Mouse (Mus musculus) liver, embryonic 13.5 days (tissue): ENCODE results near the gene Sbk1. TPM values are rescaled to one million over a fixed set of nuclear protein-coding genes. Genes with fewer than 3 reads are reported as not detected.
A peak's percentile ranks its signal among the peaks of the same experiment; 100 is the strongest.

ENCODE experiments used
- ATAC-seq: fragments of 200-750 bp; cut with Nextera tagmentation; 2 replicates; pipeline ENCODE4 v1.8.0; 2017; ENCODE audit warnings: low read depth, mild to moderate bottlenecking, moderate number of reproducible peaks, moderate library complexity
- DNase-seq: peaks from one replicate; pipeline ENCODE4 v3.0.0; 2022
- H3K27ac ChIP-seq: fragments of 300-500 bp; sonication (generic); 2 replicates; pipeline ENCODE4 v1.5.1; 2015; ENCODE audit warnings: moderate library complexity, mild to moderate bottlenecking, inconsistent platforms
- H3K27me3 ChIP-seq: fragments of 300-500 bp; sonication (generic); 2 replicates; pipeline ENCODE4 v1.6.1; 2015; ENCODE audit warnings: mild to moderate bottlenecking, inconsistent platforms
- H3K36me3 ChIP-seq: fragments of 300-500 bp; sonication (generic); 2 replicates; pipeline ENCODE4 v1.6.1; 2015; ENCODE audit warnings: mild to moderate bottlenecking, inconsistent platforms
- H3K4me1 ChIP-seq: fragments of 300-500 bp; sonication (generic); replicated peaks from 2 replicates; pipeline ENCODE4 v1.6.1; 2015; ENCODE audit warnings: inconsistent platforms
- H3K4me2 ChIP-seq: fragments of 300-500 bp; sonication (generic); 2 replicates; pipeline ENCODE4 v1.6.1; 2015; ENCODE audit warnings: inconsistent platforms, mild to moderate bottlenecking, moderate library complexity
- H3K4me3 ChIP-seq: fragments of 300-500 bp; sonication (generic); replicated peaks from 2 replicates; pipeline ENCODE4 v1.5.1; 2015; ENCODE audit warnings: mild to moderate bottlenecking, inconsistent platforms
- H3K9ac ChIP-seq: fragments of 300-500 bp; sonication (generic); 2 replicates; pipeline ENCODE4 v1.6.1; 2015; ENCODE audit warnings: mild to moderate bottlenecking, inconsistent platforms
- H3K9me3 ChIP-seq: fragments of 300-500 bp; sonication (generic); replicated peaks from 2 replicates; pipeline ENCODE4 v1.6.1; 2016; ENCODE audit warnings: inconsistent platforms
- WGBS: fragments of 180-500 bp; shearing (Covaris S2); methylation state at CpG from one replicate; pipeline ENCODE4 v1.1.7; 2015; ENCODE audit not compliant: insufficient replicate concordance; 5-methylcytosine and 5-hydroxymethylcytosine counted together
- polyA plus RNA-seq: library from polyadenylated mRNA; unstranded; fragments of >200 nt; fragmentation: Nextera tagmentation; extraction: Ambion mirVana; gene quantifications from 2 replicates; pipeline ENCODE4 v1.2.1, GENCODE M21; 2015

Sbk1 gene
- polyA plus RNA-seq, 1 experiment from 2014 or later = 1.3 TPM

DNA sequence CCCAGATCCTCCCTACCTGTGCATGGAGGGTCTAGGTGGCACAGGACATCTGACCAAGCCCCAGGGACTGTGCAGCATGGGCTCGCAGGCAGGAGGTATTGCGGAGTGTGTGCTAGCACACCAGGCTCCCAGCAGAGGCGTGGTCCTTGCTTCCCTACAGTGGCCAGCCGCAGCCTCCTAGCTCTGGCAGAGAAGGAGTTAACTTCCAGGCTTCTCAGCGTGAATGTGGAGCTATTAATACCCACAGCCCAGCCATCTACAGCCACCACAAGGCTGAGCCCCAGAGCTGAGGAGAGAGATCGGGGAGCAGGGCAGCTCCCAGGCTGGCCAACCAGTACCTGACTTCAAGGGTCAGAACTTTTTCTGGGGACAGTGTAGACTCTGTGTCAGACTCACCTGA is 24.3 kb upstream of the Sbk1 start:
- DNase-seq = no peak
- peaks cover 12% of the 10 kb centered on the region for H3K27me3 ChIP-seq
- H3K36me3 ChIP-seq = no peaks in the 10 kb centered on the region
- H3K9ac ChIP-seq = no peak overlapping the region
- WGBS = 9% methylated on average over 6 of the region's 6 CpGs
- no peak overlapping the region for H3K27ac ChIP-seq
- H3K4me3 ChIP-seq = no peak overlapping the region
- no peak overlapping the region for H3K4me2 ChIP-seq
- H3K4me1 ChIP-seq = no peaks in the 10 kb centered on the region; the same call in 1 of the 2 replicates
- no peaks in the 10 kb centered on the region for H3K9me3 ChIP-seq
- ATAC-seq = 0 out of 2 replicates have a peak, but pooled peaks have one; percentile 29

DNA sequence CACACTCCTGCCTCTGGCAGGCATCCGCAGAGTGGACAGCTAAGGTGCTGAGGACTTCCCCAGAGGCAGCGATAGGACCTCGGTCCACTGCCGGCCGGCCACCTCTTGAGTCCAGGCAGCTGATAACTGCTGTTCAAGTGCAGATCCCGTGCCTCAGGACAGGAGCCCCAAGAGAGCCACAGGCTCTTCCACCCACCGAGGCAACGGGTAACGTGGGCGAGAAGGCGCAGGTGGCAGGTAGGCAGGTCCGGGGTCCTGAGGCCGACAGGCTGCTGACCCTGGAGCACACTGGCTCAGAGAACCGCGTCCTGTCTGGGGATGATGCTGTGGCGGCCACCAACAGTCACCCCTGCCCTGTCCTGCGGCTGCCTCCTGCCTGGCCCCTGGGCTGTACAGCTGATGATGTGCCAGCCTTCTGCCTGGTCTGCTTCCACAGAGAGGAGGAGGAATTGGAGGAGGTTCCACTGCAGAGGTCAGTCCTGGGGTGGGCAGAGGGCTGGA is 23.7 kb upstream of the Sbk1 start:
- no peaks in the 10 kb centered on the region; the same call in 1 of the 2 replicates for H3K4me1 ChIP-seq
- DNase-seq = no peak
- H3K4me2 ChIP-seq = no peak overlapping the region
- no peak overlapping the region for H3K27ac ChIP-seq
- no peak for ATAC-seq
- no peak overlapping the region for H3K4me3 ChIP-seq
- H3K9me3 ChIP-seq = no peaks in the 10 kb centered on the region
- WGBS = 46% methylated on average over 17 of the region's 17 CpGs
- peaks cover 12% of the 10 kb centered on the region for H3K27me3 ChIP-seq
- no peaks in the 10 kb centered on the region for H3K36me3 ChIP-seq
- no peak overlapping the region for H3K9ac ChIP-seq

DNA sequence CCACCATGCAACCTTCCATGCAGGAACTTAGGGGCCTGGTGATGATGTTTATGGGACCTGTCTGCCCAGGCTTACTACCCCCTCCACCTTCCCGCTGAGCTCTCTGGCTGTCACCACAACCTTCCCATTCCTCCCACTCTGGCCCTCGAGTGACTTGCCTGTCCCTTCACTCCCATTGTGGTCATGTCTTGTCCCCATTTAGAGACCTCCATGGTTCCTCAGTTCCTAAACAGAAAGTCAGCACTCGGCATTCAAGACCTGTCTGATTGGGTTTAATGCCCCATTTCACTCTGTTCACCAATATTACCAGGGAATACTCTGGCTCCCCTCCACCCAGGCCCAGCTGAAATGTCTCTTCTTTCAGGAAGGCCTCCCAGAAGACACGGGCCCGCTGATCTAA is 23.3 kb upstream of the Sbk1 start:
- Histone ChIP-seq H3K9me3 (no peaks in the 10 kb centered on the region), H3K9ac (no peak overlapping the region), H3K36me3 (no peaks in the 10 kb centered on the region), H3K27me3 (peaks cover 12% of the 10 kb centered on the region), H3K4me2 (no peak overlapping the region), H3K27ac (no peak overlapping the region), H3K4me1 (no peaks in the 10 kb centered on the region; the same call in 1 of the 2 replicates), H3K4me3 (no peak overlapping the region)
- ATAC-seq (no peak), DNase-seq (no peak)
- WGBS = 49% methylated on average over 5 of the region's 5 CpGs

DNA sequence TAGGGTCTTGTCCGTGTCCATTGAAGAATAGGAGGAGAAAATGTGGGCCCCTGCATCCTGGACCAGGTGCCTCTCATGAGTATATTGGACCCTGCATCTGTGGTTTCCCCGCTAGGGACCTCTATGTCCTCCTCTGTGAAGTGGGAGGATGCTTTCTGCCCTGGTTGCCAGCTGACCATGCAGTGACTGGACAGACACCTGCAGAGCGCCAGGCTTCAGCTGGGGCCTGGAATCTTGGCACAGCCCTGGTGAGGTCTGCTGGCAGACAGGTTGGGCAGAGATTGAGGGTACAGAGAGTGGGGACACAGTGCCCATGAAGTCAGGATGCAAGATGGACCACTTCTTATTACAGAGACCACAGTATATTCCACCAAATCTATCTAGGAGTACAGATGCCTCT is 22.4 kb upstream of the Sbk1 start:
- H3K9ac ChIP-seq = no peak overlapping the region
- ATAC-seq (no peak), DNase-seq (no peak)
- no peak overlapping the region for H3K4me2 ChIP-seq
- no peaks in the 10 kb centered on the region for H3K36me3 ChIP-seq
- H3K9me3 ChIP-seq = no peaks in the 10 kb centered on the region
- 69% methylated on average over 3 of the region's 3 CpGs for WGBS
- H3K27ac ChIP-seq = no peak overlapping the region
- H3K27me3 ChIP-seq = peaks cover 12% of the 10 kb centered on the region
- no peaks in the 10 kb centered on the region; the same call in 1 of the 2 replicates for H3K4me1 ChIP-seq
- H3K4me3 ChIP-seq = no peak overlapping the region

DNA sequence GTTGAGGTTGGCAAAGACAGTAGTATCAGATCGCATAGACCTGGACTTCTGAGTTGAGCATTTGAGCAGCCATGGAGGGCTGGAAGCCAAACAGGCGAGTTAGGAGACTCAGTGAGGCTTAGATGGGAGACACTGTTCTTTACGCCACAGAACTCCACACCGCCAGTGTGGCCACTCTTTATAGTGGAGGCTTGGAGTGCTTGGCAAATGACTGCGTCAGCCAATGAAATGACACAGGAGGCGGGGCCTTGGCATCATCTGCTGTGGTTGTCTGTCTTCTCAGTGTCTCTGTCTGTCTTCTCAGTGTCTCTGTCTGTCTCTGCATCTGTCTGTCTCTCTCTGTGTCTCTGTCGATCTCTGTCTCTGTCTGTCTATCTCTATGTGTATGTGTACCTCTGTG is 21.9 kb upstream of the Sbk1 start:
- no peak for ATAC-seq
- Histone ChIP-seq H3K4me3 (no peak overlapping the region), H3K27ac (no peak overlapping the region), H3K4me2 (no peak overlapping the region), H3K36me3 (no peaks in the 10 kb centered on the region), H3K9ac (no peak overlapping the region), H3K27me3 (peaks cover 12% of the 10 kb centered on the region), H3K9me3 (no peaks in the 10 kb centered on the region), H3K4me1 (no peaks in the 10 kb centered on the region; the same call in 1 of the 2 replicates)
- DNase-seq = no peak
- WGBS = 69% methylated on average over 7 of the region's 7 CpGs

DNA sequence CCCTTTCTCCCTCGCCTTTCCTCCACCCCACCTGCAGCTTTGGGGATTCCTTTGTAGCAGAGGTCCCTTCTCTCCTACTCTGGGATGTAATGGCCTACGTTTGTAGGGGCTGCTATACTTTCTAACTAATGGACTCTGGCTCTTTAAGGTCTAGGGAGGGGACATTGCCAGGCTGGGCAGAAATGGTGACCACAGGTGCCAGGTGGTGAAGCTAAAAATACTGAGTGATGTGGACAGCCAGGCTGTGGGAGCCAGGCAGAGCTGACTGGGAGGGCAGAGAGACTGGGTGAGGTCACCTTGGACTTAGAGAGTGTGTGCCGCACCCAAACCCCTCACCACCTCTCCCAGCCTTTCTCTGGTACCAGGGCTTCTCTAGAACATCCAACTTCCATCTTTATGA is 20.7 kb upstream of the Sbk1 start:
- no peak for ATAC-seq
- DNase-seq = no peak

DNA sequence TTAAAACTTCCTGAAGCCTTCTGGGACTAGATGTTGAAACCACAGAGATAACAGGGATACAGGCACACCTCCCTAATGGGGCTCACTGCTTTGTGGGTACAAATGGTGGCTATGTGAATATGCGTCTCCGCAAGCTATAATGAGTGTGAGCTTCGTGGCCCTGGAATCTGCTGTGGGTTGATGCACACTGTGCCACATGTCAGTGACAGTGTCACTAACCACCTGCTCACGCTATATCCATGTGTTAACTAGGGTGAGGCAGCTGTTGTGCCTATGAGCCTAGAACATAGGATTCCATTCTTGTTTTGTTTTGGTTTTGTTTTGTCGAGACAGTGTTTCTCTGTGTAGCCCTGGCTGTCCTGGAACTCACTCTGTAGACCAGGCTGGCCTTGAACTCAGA is 20.2 kb upstream of the Sbk1 start:
- no peaks in the 10 kb centered on the region for H3K9me3 ChIP-seq

More for the DNA sequence above, 20.7 kb upstream of the Sbk1 start:
- H3K27ac ChIP-seq = no peak overlapping the region
- no peak overlapping the region for H3K9ac ChIP-seq
- H3K4me3 ChIP-seq = no peak overlapping the region
- H3K27me3 ChIP-seq = peaks cover 12% of the 10 kb centered on the region
- no peak overlapping the region for H3K4me2 ChIP-seq
- H3K36me3 ChIP-seq = no peaks in the 10 kb centered on the region
- 45% methylated on average over 3 of the region's 3 CpGs for WGBS
- H3K4me1 ChIP-seq = no peaks in the 10 kb centered on the region; the same call in 1 of the 2 replicates
- no peaks in the 10 kb centered on the region for H3K9me3 ChIP-seq

DNA sequence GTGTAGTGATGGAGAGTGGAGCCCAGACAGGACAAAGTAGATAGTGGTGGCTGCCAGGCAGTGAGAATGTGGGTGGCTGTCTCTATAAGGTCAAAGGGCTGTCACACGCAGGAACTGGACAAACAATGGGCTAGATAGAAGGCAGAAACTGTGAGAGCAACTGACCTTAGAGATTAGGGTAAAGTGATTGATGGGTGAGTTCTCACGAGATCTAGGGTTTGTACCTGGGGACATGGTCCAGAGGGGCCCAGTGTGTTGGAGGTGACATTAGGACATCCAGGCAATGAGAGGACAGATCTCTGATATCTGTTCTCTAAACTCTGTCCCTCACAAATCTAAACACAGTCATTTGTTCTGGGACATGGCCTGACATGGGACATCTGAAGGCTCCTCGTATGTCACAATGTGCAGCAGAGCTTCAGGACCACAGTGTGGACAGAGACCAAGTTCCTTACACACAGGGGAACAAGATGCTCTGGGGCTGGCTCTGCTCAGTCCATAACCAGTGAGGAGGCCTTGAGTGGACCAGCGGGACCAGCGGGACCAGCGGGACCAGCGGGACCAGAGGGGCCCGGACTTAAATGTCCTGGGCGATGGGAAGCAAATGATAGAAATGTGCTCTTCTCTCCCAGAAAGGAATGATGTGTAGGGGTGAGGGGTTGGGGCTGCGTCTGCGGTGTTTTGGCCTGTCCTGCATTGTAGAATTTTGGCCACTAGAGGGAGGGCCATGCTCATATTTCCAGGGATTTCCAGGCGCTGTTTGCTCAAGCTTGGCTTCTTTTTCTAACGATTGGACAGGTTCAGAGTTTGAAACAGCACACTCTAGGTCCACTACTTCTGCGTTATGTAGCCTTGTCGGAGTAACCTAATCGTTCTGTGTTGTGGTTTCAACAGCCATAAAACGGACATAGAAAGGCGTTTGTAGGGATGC is 11.9 kb upstream of the Sbk1 start:
- no peak overlapping the region for H3K27ac ChIP-seq
- H3K4me2 ChIP-seq = no peak overlapping the region
- peaks cover 23% of the 10 kb centered on the region for H3K4me1 ChIP-seq
- H3K9ac ChIP-seq = no peak overlapping the region
- 8% methylated on average over 18 of the region's 18 CpGs for WGBS
- peaks cover 11% of the 10 kb centered on the region; the same call in 1 of the 2 replicates for H3K27me3 ChIP-seq
- H3K36me3 ChIP-seq = no peaks in the 10 kb centered on the region
- ATAC-seq (no peak), DNase-seq (peak; percentile 24)
- H3K9me3 ChIP-seq = no peaks in the 10 kb centered on the region
- H3K4me3 ChIP-seq = no peak overlapping the region

More for the DNA sequence above, 20.2 kb upstream of the Sbk1 start:
- Histone ChIP-seq H3K27me3 (peaks cover 12% of the 10 kb centered on the region), H3K4me1 (no peaks in the 10 kb centered on the region; the same call in 1 of the 2 replicates), H3K36me3 (no peaks in the 10 kb centered on the region), H3K27ac (no peak overlapping the region), H3K9ac (no peak overlapping the region), H3K4me3 (no peak overlapping the region), H3K4me2 (no peak overlapping the region)
- ATAC-seq (no peak), DNase-seq (no peak)
- 62% methylated on average over 5 of the region's 5 CpGs for WGBS

DNA sequence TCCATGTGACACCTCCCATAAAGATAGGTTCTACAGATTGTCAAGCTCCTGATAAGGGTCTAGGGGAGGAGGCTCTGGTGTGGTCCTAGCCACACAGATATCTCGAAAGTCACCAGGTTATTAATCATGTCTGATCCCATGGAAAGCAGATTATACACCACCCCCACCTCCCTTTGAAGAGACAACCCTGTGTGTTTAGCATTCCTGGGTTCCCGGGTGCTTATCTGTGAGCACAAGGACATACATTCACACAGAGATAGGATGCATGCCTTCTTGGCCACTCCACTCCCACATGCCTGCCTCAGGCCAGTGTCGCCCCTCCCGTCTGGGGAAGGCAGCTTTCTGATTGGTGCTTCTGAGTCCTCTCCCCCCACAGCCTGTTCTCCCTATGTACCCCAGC is 10.6 kb upstream of the Sbk1 start:
- peak; percentile 9 for DNase-seq
- no peak overlapping the region for H3K27ac ChIP-seq
- ATAC-seq = peak; percentile 87
- H3K9me3 ChIP-seq = no peaks in the 10 kb centered on the region
- peaks cover 20% of the 10 kb centered on the region for H3K27me3 ChIP-seq
- H3K4me1 ChIP-seq = peaks cover 23% of the 10 kb centered on the region
- H3K4me2 ChIP-seq = no peak overlapping the region
- H3K36me3 ChIP-seq = no peaks in the 10 kb centered on the region
- H3K4me3 ChIP-seq = no peak overlapping the region
- 12% methylated on average over 4 of the region's 4 CpGs for WGBS
- no peak overlapping the region for H3K9ac ChIP-seq

DNA sequence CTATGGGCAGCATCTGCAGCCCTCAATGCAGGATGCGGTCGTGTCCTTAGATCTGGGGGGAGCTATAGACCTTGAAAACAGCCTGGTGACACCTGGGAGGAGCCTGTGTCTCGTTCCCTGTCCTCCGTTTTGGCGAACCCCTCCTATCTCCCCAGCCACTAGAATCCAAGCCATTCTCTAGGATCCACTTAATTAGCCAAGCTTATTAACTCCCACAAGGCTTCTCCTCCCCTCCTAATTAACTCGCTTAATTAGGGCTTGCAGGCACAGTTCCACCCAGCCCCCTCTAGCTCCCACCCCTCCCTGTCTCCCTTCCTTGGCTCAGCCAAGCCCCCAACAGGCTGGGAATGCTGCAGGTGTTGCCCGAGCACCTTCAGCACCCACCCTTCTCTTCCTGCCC is 8.5 kb upstream of the Sbk1 start:
- H3K4me1 ChIP-seq = peaks cover 23% of the 10 kb centered on the region
- no peak overlapping the region for H3K9ac ChIP-seq
- no peaks in the 10 kb centered on the region for H3K9me3 ChIP-seq
- H3K27ac ChIP-seq = no peak overlapping the region
- ATAC-seq (no peak), DNase-seq (no peak)
- no peaks in the 10 kb centered on the region for H3K36me3 ChIP-seq
- no peak overlapping the region for H3K4me3 ChIP-seq
- peaks cover 35% of the 10 kb centered on the region for H3K27me3 ChIP-seq
- no peak overlapping the region for H3K4me2 ChIP-seq
- 34% methylated on average over 7 of the region's 7 CpGs for WGBS

DNA sequence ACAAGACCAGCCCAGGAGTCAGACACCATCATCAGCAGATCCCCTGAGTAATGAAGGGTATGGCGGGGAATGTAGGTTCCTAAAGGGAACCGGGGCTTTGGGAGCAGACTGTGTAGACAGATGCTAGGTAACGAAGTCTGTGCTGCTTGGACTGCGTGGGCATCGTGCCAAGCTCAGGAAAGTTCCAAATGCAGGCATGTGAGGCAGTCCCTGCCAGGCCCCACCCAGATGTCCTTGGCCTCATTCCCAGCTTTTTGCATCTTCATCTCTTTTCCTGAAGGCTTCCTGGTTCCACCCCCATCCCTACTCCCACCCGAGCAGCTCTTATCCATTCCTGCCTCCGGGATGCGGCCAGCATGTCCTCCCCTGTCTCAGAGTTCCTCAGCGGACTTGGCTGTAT is 6.5 kb upstream of the Sbk1 start:
- H3K27ac ChIP-seq = no peak overlapping the region
- no peak for DNase-seq
- no peak overlapping the region for H3K4me2 ChIP-seq
- WGBS = 61% methylated on average over 9 of the region's 9 CpGs
- H3K9ac ChIP-seq = no peak overlapping the region
- peaks cover 51% of the 10 kb centered on the region for H3K27me3 ChIP-seq
- ATAC-seq = no peak
- no peaks in the 10 kb centered on the region for H3K9me3 ChIP-seq
- H3K4me1 ChIP-seq = peaks cover 17% of the 10 kb centered on the region
- H3K4me3 ChIP-seq = no peak overlapping the region
- H3K36me3 ChIP-seq = no peaks in the 10 kb centered on the region
